Mouse (Mus musculus) testis, adult 2 months (tissue): ENCODE data around the gene Top1.

Experiments
- CTCF ChIP-seq: fragments of 200-500 bp; IDR thresholded peaks from 2 replicates; pipeline ENCODE4 v1.5.1; 2012; ENCODE audit warnings: low read depth, mild to moderate bottlenecking, inconsistent platforms, low read length, moderate library complexity; ENCODE audit not compliant: control insufficient read depth, insufficient read depth, insufficient replicate concordance
- POLR2A ChIP-seq: fragments of 200-500 bp; IDR thresholded peaks from 2 replicates; pipeline ENCODE4 v1.6.1; 2012; ENCODE audit warnings: low read depth, mild to moderate bottlenecking, inconsistent platforms, low read length, moderate library complexity; ENCODE audit not compliant: control insufficient read depth

DNA sequence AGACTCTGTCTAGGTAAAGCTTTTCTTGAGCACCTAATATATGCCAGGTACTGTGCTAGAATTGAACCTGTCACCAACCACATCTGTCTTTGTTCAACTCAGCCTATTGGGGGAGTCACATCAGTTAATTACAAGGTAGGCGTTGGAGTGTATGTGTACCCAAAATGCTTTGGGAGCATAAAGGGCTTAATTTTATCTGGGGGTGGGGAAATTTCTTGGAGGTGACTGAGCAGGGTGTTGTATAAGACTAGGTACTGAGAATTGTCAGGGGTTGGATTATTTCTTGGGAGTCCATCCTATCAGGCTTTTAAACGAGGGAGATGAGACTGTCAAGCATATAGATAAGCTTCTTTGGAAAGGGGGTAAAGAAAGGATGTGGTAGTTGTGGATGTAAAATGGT is 2.4 kb downstream of the Top1 start:
- TF ChIP-seq CTCF (no peak), POLR2A (no peak)
